Mouse (Mus musculus): Measurements from ENCODE around the gene Slc7a9.

DNA sequence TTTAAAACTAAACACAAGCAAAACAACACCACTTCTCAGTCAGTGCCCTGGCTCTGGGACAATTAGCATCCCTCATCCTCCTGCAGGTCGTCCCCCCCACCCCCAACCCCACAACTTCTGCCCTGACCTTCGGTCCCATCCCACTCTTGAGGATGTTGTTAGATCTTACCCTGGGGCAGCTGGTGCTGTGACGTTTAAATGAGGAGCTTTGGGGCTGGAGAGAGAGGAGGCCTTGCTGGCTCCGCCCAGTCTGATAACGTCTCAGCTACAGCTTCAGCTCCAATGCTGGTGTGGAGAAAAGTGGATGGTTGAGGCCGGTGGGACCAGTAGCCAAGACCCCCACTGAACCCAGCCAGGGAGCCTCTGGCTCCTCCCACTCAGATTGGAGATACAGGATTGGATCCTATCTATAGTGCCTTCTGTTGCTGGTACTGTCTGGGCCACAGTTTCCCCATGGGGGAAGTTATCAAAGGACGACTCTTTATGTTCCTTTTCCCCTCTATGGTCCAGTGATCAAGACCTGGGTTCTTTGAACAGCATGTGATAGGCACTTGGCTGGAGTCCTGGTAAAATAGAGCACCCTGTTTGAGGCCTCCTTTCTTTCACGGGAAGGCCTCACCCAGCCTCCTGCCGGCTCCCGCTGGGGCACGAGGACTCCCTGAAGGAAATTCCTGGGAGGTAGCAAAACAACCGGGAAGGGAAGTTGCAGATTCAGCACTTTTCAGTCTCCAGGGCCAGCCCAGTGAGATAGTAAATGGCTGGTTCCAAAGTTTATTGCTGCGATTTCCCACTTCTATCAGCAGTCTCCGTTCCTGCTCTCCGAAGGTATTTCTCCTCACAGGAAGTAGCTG is at the start of gene Slc7a9:
- TF ChIP-seq CTCF (IDR thresholded peaks at IDR 0.05; ENCODE audit: low read depth) (no peak), EP300 (IDR thresholded peaks at IDR 0.05; ENCODE audit: low read depth) (no peak)
